Mouse (Mus musculus): Measurements from ENCODE around the gene Mlycd. TPM values are rescaled to one million over a fixed set of nuclear protein-coding genes. Genes with fewer than 3 reads are reported as not detected.

Gene Mlycd
- polyA plus RNA-seq, 1 experiment from 2014 or later: 22.0 TPM

- DNase-seq (ENCODE audit: low spot score) (no peak), ATAC-seq (ENCODE audit: low FRiP score, low TSS enrichment) (no peak)
- Histone ChIP-seq H3K4me1 (replicated peaks; ENCODE audit: control insufficient read depth, insufficient read depth) (peaks cover 3% of the 10 kb centered on the region; the same call in 1 of the 2 replicates), H3K27ac (replicated peaks) (no peak overlapping the region), H3K9me3 (ENCODE audit: control insufficient read depth, low read length) (no peaks in the 10 kb centered on the region), H3K4me2 (replicated peaks; ENCODE audit: low read depth) (no peak overlapping the region), H3K9ac (ENCODE audit: low read length) (no peak overlapping the region), H3K27me3 (ENCODE audit: control insufficient read depth, insufficient read depth, low read length) (no peaks in the 10 kb centered on the region), H3K36me3 (ENCODE audit: control insufficient read depth, insufficient read depth, low read length) (peaks cover 7% of the 10 kb centered on the region; the same call in 1 of the 2 replicates), H3K4me3 (ENCODE audit: low read depth, low read length) (no peak overlapping the region)
- TF ChIP-seq CTCF (IDR thresholded peaks at IDR 0.05; ENCODE audit: low read depth): no peak
- TF ChIP-seq EP300 (optimal IDR thresholded peaks at IDR 0.05): no peak
- WGBS: 89% methylated on average over 9 of the region's 9 CpGs
Observed at GRCm38 (mm10) chr8:119398558-119398957, 3.9 kb downstream of the Mlycd start.

DNA sequence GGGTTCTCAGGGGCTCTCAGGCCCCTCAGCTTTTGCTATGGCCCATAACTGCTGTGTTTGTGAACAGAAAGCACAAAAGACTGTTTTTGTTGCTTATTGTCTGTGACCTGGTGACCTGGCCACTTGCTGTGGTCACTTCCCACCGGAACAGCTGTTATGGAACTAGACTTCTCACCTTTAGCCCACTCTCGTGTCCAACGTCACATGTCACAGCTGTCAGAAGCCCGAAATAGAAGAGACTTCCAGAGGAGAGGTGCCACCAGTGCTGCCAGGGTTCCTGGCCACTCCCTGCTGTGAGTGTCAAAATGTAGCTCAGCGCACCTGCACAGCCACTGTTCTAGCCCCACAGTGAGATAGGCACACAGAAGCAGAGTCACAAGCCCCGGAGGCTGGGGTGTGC lies 4.6 kb downstream of the Mlycd start:
- peaks cover 2% of the 10 kb centered on the region; the same call in 1 of the 2 replicates for H3K4me1 ChIP-seq (replicated peaks; ENCODE audit: control insufficient read depth, insufficient read depth)
- WGBS: 80% methylated on average over 6 of the region's 6 CpGs
- DNase-seq (ENCODE audit: low spot score): no peak
- H3K4me3 ChIP-seq (ENCODE audit: low read depth, low read length): no peak overlapping the region
- no peak overlapping the region for H3K27ac ChIP-seq (replicated peaks)
- peaks cover 7% of the 10 kb centered on the region; the same call in 1 of the 2 replicates for H3K36me3 ChIP-seq (ENCODE audit: control insufficient read depth, insufficient read depth, low read length)
- H3K27me3 ChIP-seq (ENCODE audit: control insufficient read depth, insufficient read depth, low read length): no peaks in the 10 kb centered on the region
- ATAC-seq (ENCODE audit: low FRiP score, low TSS enrichment): no peak
- H3K9me3 ChIP-seq (ENCODE audit: control insufficient read depth, low read length): no peaks in the 10 kb centered on the region
- TF ChIP-seq CTCF (IDR thresholded peaks at IDR 0.05; ENCODE audit: low read depth): no peak
- TF ChIP-seq EP300 (optimal IDR thresholded peaks at IDR 0.05): no peak
- no peak overlapping the region for H3K4me2 ChIP-seq (replicated peaks; ENCODE audit: low read depth)
- no peak overlapping the region for H3K9ac ChIP-seq (ENCODE audit: low read length)

GRCm38 (mm10) chr8:119400122-119400671 lies 5.5 kb downstream of the Mlycd start:
- WGBS: 67% methylated on average over 9 of the region's 9 CpGs
- H3K9ac ChIP-seq (ENCODE audit: low read length): no peak overlapping the region
- DNase-seq (ENCODE audit: low spot score) (peak; percentile 66), ATAC-seq (ENCODE audit: low FRiP score, low TSS enrichment) (peak; percentile 81)
- H3K4me2 ChIP-seq (replicated peaks; ENCODE audit: low read depth): no peak overlapping the region
- H3K27ac ChIP-seq (replicated peaks): 0 out of 2 replicates have a peak overlapping the region, but pooled peaks have one; percentile 35
- H3K36me3 ChIP-seq (ENCODE audit: control insufficient read depth, insufficient read depth, low read length): peaks cover 7% of the 10 kb centered on the region; the same call in 1 of the 2 replicates
- no peaks in the 10 kb centered on the region for H3K27me3 ChIP-seq (ENCODE audit: control insufficient read depth, insufficient read depth, low read length)
- no peak overlapping the region for H3K4me3 ChIP-seq (ENCODE audit: low read depth, low read length)
- TF ChIP-seq EP300 (optimal IDR thresholded peaks at IDR 0.05) (no peak), CTCF (IDR thresholded peaks at IDR 0.05; ENCODE audit: low read depth) (no peak)
- no peaks in the 10 kb centered on the region for H3K4me1 ChIP-seq (replicated peaks; ENCODE audit: control insufficient read depth, insufficient read depth)
- no peaks in the 10 kb centered on the region for H3K9me3 ChIP-seq (ENCODE audit: control insufficient read depth, low read length)

- Histone ChIP-seq H3K4me2 (replicated peaks; ENCODE audit: low read depth) (no peak overlapping the region), H3K4me3 (ENCODE audit: low read depth, low read length) (no peak overlapping the region), H3K36me3 (ENCODE audit: control insufficient read depth, insufficient read depth, low read length) (peaks cover 7% of the 10 kb centered on the region; the same call in 1 of the 2 replicates), H3K4me1 (replicated peaks; ENCODE audit: control insufficient read depth, insufficient read depth) (no peaks in the 10 kb centered on the region), H3K9ac (ENCODE audit: low read length) (no peak overlapping the region), H3K9me3 (ENCODE audit: control insufficient read depth, low read length) (no peaks in the 10 kb centered on the region), H3K27ac (replicated peaks) (no peak overlapping the region), H3K27me3 (ENCODE audit: control insufficient read depth, insufficient read depth, low read length) (no peaks in the 10 kb centered on the region)
- DNase-seq (ENCODE audit: low spot score): no peak
- TF ChIP-seq CTCF (IDR thresholded peaks at IDR 0.05; ENCODE audit: low read depth) (no peak), EP300 (optimal IDR thresholded peaks at IDR 0.05) (no peak)
- no peak for ATAC-seq (ENCODE audit: low FRiP score, low TSS enrichment)
- WGBS: 56% methylated on average over 3 of the region's 3 CpGs
Observed at GRCm38 (mm10) chr8:119400904-119401303, 6.2 kb downstream of the Mlycd start.

- 81% methylated on average over 10 of the region's 10 CpGs for WGBS
- Histone ChIP-seq H3K4me3 (ENCODE audit: low read depth, low read length) (no peak overlapping the region), H3K27me3 (ENCODE audit: control insufficient read depth, insufficient read depth, low read length) (no peaks in the 10 kb centered on the region), H3K9ac (ENCODE audit: low read length) (no peak overlapping the region), H3K9me3 (ENCODE audit: control insufficient read depth, low read length) (no peaks in the 10 kb centered on the region), H3K27ac (replicated peaks) (no peak overlapping the region), H3K36me3 (ENCODE audit: control insufficient read depth, insufficient read depth, low read length) (peaks cover 16% of the 10 kb centered on the region), H3K4me2 (replicated peaks; ENCODE audit: low read depth) (no peak overlapping the region), H3K4me1 (replicated peaks; ENCODE audit: control insufficient read depth, insufficient read depth) (no peaks in the 10 kb centered on the region)
- ATAC-seq (ENCODE audit: low FRiP score, low TSS enrichment): no peak
- DNase-seq (ENCODE audit: low spot score): no peak
- TF ChIP-seq CTCF (IDR thresholded peaks at IDR 0.05; ENCODE audit: low read depth): no peak
- no peak for TF ChIP-seq EP300 (optimal IDR thresholded peaks at IDR 0.05)
Observed at GRCm38 (mm10) chr8:119403912-119404311, 9.2 kb downstream of the Mlycd start.

DNA sequence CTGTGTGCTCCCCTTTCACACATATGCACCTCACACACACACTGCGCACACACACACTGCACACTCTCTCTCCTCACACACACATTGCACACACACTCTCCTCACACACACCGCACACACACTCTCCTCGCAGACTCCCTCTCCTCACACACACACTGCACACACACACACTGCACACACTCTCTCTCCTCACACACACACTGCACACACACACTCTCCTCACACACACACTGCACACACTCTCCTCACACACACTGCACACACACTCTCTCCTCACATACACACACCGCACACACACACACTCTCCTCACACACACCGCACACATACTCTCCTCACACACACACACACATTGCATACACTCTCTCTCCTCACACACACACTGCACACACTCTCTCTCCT lies 10.0 kb downstream of the Mlycd start:
- H3K9ac ChIP-seq (ENCODE audit: low read length): no peak overlapping the region
- DNase-seq (ENCODE audit: low spot score) (no peak), ATAC-seq (ENCODE audit: low FRiP score, low TSS enrichment) (no peak)
- H3K9me3 ChIP-seq (ENCODE audit: control insufficient read depth, low read length): no peaks in the 10 kb centered on the region
- 92% methylated on average over 5 of the region's 5 CpGs for WGBS
- H3K4me3 ChIP-seq (ENCODE audit: low read depth, low read length): no peak overlapping the region
- no peaks in the 10 kb centered on the region for H3K4me1 ChIP-seq (replicated peaks; ENCODE audit: control insufficient read depth, insufficient read depth)
- no peaks in the 10 kb centered on the region for H3K27me3 ChIP-seq (ENCODE audit: control insufficient read depth, insufficient read depth, low read length)
- no peak overlapping the region for H3K27ac ChIP-seq (replicated peaks)
- peaks cover 19% of the 10 kb centered on the region for H3K36me3 ChIP-seq (ENCODE audit: control insufficient read depth, insufficient read depth, low read length)
- no peak overlapping the region for H3K4me2 ChIP-seq (replicated peaks; ENCODE audit: low read depth)
- no peak for TF ChIP-seq CTCF (IDR thresholded peaks at IDR 0.05; ENCODE audit: low read depth)
- no peak for TF ChIP-seq EP300 (optimal IDR thresholded peaks at IDR 0.05)
